Mouse (Mus musculus) kidney, adult 2 months (tissue): ENCODE results near the gene Map3k9.

Experiments used
- CTCF ChIP-seq: fragments of 200-500 bp; conservative IDR thresholded peaks from 2 replicates; pipeline ENCODE4 v1.5.1; 2011; ENCODE audit warnings: low read depth, mild to moderate bottlenecking, control low read depth, low read length, moderate library complexity, mixed read lengths; ENCODE audit not compliant: insufficient read depth, insufficient read length
- POLR2A ChIP-seq: fragments of 200-500 bp; IDR thresholded peaks from one replicate; pipeline ENCODE4 v1.6.1; 2011; ENCODE audit warnings: low read depth, low read length, control low read depth

GRCm38 (mm10) chr12:81687873-81688272 lies 93.1 kb downstream of the Map3k9 start:
- TF ChIP-seq CTCF = no peak
- TF ChIP-seq POLR2A = no peak
